Mouse (Mus musculus) forebrain, embryonic 11.5 days (tissue): ENCODE data around the gene Mrpl24. TPM values are rescaled to one million over a fixed set of nuclear protein-coding genes. Genes with fewer than 3 reads are reported as not detected.

Source experiments
- ATAC-seq: fragments of 200-750 bp; cut with Nextera tagmentation; replicated peaks from 2 replicates; pipeline ENCODE4 v1.8.0; 2017; ENCODE audit warnings: moderate TSS enrichment; ENCODE audit not compliant: low FRiP score
- DNase-seq: peaks from one replicate; pipeline ENCODE4 v3.0.0-alpha.2; 2017; ENCODE audit warnings: low spot score
- H3K27ac ChIP-seq: fragments of 300-500 bp; sonication (generic); 2 replicates; pipeline ENCODE4 v1.5.1; 2014; ENCODE audit warnings: low read depth, low read length
- H3K27me3 ChIP-seq: fragments of 300-500 bp; sonication (generic); 2 replicates; pipeline ENCODE4 v1.6.1; 2014; ENCODE audit warnings: mild to moderate bottlenecking, low read length, mixed read lengths; ENCODE audit not compliant: control insufficient read depth, insufficient read depth
- H3K36me3 ChIP-seq: fragments of 300-500 bp; sonication (generic); 2 replicates; pipeline ENCODE4 v1.6.1; 2014; ENCODE audit warnings: mild to moderate bottlenecking, low read length, moderate library complexity, mixed read lengths; ENCODE audit not compliant: control insufficient read depth, insufficient read depth
- H3K4me1 ChIP-seq: fragments of 300-500 bp; sonication (generic); replicated peaks from 2 replicates; pipeline ENCODE4 v1.6.1; 2014; ENCODE audit warnings: low read length, mixed read lengths; ENCODE audit not compliant: control insufficient read depth, insufficient read depth
- H3K4me2 ChIP-seq: fragments of 300-500 bp; sonication (generic); 2 replicates; pipeline ENCODE4 v1.6.1; 2014; ENCODE audit warnings: low read depth, mild to moderate bottlenecking, low read length, moderate library complexity, mixed read lengths; ENCODE audit not compliant: severe bottlenecking
- H3K4me3 ChIP-seq: fragments of 300-500 bp; sonication (generic); 2 replicates; pipeline ENCODE4 v1.5.1; 2014; ENCODE audit warnings: low read depth, low read length
- H3K9ac ChIP-seq: fragments of 300-500 bp; sonication (generic); 2 replicates; pipeline ENCODE4 v1.6.1; 2014; ENCODE audit warnings: low read length
- H3K9me3 ChIP-seq: fragments of 300-500 bp; sonication (generic); 2 replicates; pipeline ENCODE4 v1.6.1; 2016; ENCODE audit warnings: low read length, mixed read lengths; ENCODE audit not compliant: control insufficient read depth
- WGBS: fragments of 180-500 bp; shearing (Covaris S2); extraction: QIAGEN DNeasy Blood & Tissue Kit; methylation state at CpG from one replicate; pipeline ENCODE4 v1.1.7; 2014; 5-methylcytosine and 5-hydroxymethylcytosine counted together
- polyA plus RNA-seq: library from polyadenylated mRNA; unstranded; fragments of >200 nt; fragmentation: Nextera tagmentation; extraction: Ambion mirVana; gene quantifications from 2 replicates; pipeline ENCODE4 v1.2.1, GENCODE M21; 2014

Gene Mrpl24
- polyA plus RNA-seq, 1 experiment from 2014 or later: 74.5 TPM

GRCm38 (mm10) chr3:87958056-87958455 lies 38.8 kb downstream of the Mrpl24 start:
- Histone ChIP-seq H3K4me1 (peaks cover 20% of the 10 kb centered on the region), H3K4me3 (no peak overlapping the region), H3K9me3 (no peaks in the 10 kb centered on the region), H3K9ac (0 out of 2 replicates have a peak overlapping the region, but pooled peaks have one; percentile 5), H3K27me3 (no peaks in the 10 kb centered on the region), H3K27ac (no peak overlapping the region), H3K36me3 (no peaks in the 10 kb centered on the region; the same call in 1 of the 2 replicates), H3K4me2 (no peak overlapping the region)
- ATAC-seq (no peak), DNase-seq (no peak)
- 0% methylated on average over 1 of the region's 1 CpGs for WGBS

- Histone ChIP-seq H3K27me3 (no peaks in the 10 kb centered on the region), H3K4me3 (no peak overlapping the region), H3K27ac (no peak overlapping the region), H3K4me1 (peaks cover 20% of the 10 kb centered on the region), H3K9ac (0 out of 2 replicates have a peak overlapping the region, but pooled peaks have one; percentile 5), H3K36me3 (no peaks in the 10 kb centered on the region; the same call in 1 of the 2 replicates), H3K9me3 (no peaks in the 10 kb centered on the region), H3K4me2 (no peak overlapping the region)
- DNase-seq (no peak), ATAC-seq (no peak)
- 25% methylated on average over 4 of the region's 4 CpGs for WGBS
These were observed 39.2 kb downstream of the Mrpl24 start for GRCm38 (mm10) chr3:87958476-87958875.

- Histone ChIP-seq H3K36me3 (no peaks in the 10 kb centered on the region; the same call in 1 of the 2 replicates), H3K27ac (no peak overlapping the region), H3K4me2 (no peak overlapping the region), H3K4me3 (no peak overlapping the region), H3K9ac (no peak overlapping the region), H3K4me1 (peaks cover 20% of the 10 kb centered on the region), H3K27me3 (no peaks in the 10 kb centered on the region), H3K9me3 (no peaks in the 10 kb centered on the region)
- no peak for ATAC-seq
- 20% methylated on average over 1 of the region's 1 CpGs for WGBS
- DNase-seq: no peak
These were observed 39.7 kb downstream of the Mrpl24 start for GRCm38 (mm10) chr3:87958967-87959366.

GRCm38 (mm10) chr3:87959371-87959770 lies 40.1 kb downstream of the Mrpl24 start:
- H3K4me1 ChIP-seq: peaks cover 20% of the 10 kb centered on the region
- peak overlapping the region; percentile 96 for H3K27ac ChIP-seq
- ATAC-seq (no peak), DNase-seq (no peak)
- no peaks in the 10 kb centered on the region; the same call in 1 of the 2 replicates for H3K36me3 ChIP-seq
- no peaks in the 10 kb centered on the region for H3K9me3 ChIP-seq
- no peak overlapping the region for H3K4me3 ChIP-seq
- H3K4me2 ChIP-seq: no peak overlapping the region
- 62% methylated on average over 7 of the region's 7 CpGs for WGBS
- no peak overlapping the region for H3K9ac ChIP-seq
- H3K27me3 ChIP-seq: no peaks in the 10 kb centered on the region

GRCm38 (mm10) chr3:87960191-87960585 lies 40.9 kb downstream of the Mrpl24 start:
- DNase-seq (no peak), ATAC-seq (peak; percentile 2; the same call in 1 of the 2 replicates)
- H3K27ac ChIP-seq: peak overlapping the region; percentile 96
- H3K9me3 ChIP-seq: no peaks in the 10 kb centered on the region
- H3K4me2 ChIP-seq: peak overlapping the region; percentile 65
- H3K9ac ChIP-seq: peak overlapping the region; percentile 73
- H3K36me3 ChIP-seq: no peaks in the 10 kb centered on the region
- peak overlapping the region; percentile 33 for H3K4me3 ChIP-seq
- 4% methylated on average over 10 of the region's 10 CpGs for WGBS
- peaks cover 20% of the 10 kb centered on the region for H3K4me1 ChIP-seq
- no peaks in the 10 kb centered on the region for H3K27me3 ChIP-seq

- no peaks in the 10 kb centered on the region for H3K9me3 ChIP-seq
- DNase-seq: peak; percentile 98
- H3K4me1 ChIP-seq: peaks cover 20% of the 10 kb centered on the region
- H3K4me2 ChIP-seq: peak overlapping the region; percentile 65
- H3K4me3 ChIP-seq: peak overlapping the region; percentile 33
- peak overlapping the region; percentile 96 for H3K27ac ChIP-seq
- peak; percentile 97 for ATAC-seq
- no peaks in the 10 kb centered on the region for H3K27me3 ChIP-seq
- no peaks in the 10 kb centered on the region for H3K36me3 ChIP-seq
- peak overlapping the region; percentile 73 for H3K9ac ChIP-seq
- WGBS: under 1% methylated on average over 27 of the region's 27 CpGs
These were observed 41.4 kb downstream of the Mrpl24 start for GRCm38 (mm10) chr3:87960586-87961191.

- H3K4me2 ChIP-seq: peak overlapping the region; percentile 85
- peaks cover 19% of the 10 kb centered on the region; the same call in 1 of the 2 replicates for H3K4me1 ChIP-seq
- H3K9ac ChIP-seq: peak overlapping the region; percentile 95
- H3K27ac ChIP-seq: peak overlapping the region; percentile 99
- H3K36me3 ChIP-seq: peaks cover 2% of the 10 kb centered on the region
- no peaks in the 10 kb centered on the region for H3K27me3 ChIP-seq
- DNase-seq: peak; percentile 80
- H3K4me3 ChIP-seq: peak overlapping the region; percentile 90
- H3K9me3 ChIP-seq: no peaks in the 10 kb centered on the region
- under 1% methylated on average over 21 of the region's 21 CpGs for WGBS
- 0 out of 2 replicates have a peak, but pooled peaks have one; percentile 1 for ATAC-seq
These were observed 51.1 kb downstream of the Mrpl24 start for GRCm38 (mm10) chr3:87970184-87970938.

GRCm38 (mm10) chr3:87970939-87971488 lies 51.7 kb downstream of the Mrpl24 start, which contains the start of gene Nes:
Gene Nes, plus strand, starts transcription at chr3:87971078.
- Histone ChIP-seq H3K27me3 (no peaks in the 10 kb centered on the region), H3K4me1 (peaks cover 22% of the 10 kb centered on the region; the same call in 1 of the 2 replicates), H3K9me3 (no peaks in the 10 kb centered on the region), H3K4me2 (peak within 1 kb of the TSS; percentile 85), H3K4me3 (peak within 1 kb of the TSS; percentile 90), H3K9ac (peak within 1 kb of the TSS; percentile 95), H3K36me3 (peaks cover 7% of the 10 kb centered on the region), H3K27ac (peak within 1 kb of the TSS; percentile 99)
- under 1% methylated on average over 44 of the region's 44 CpGs for WGBS
- peak; percentile 75 for ATAC-seq
- DNase-seq: peak; percentile 95
